Mouse (Mus musculus): ENCODE data around the gene Spink2.
A peak's percentile ranks its signal among the peaks of the same experiment; 100 is the strongest.
"Not testable (repeated sequence)": the region's sequence is repeated elsewhere in the genome, so short reads cannot be mapped to it uniquely, and the experiment has no call there.

Spink2 gene

GRCm38 (mm10) chr5:77193951-77194350, 17.3 kb downstream of the Spink2 start:
- DNase-seq (ENCODE audit: low spot score in 2 of 2) = peak; percentile 69 to 83

DNA sequence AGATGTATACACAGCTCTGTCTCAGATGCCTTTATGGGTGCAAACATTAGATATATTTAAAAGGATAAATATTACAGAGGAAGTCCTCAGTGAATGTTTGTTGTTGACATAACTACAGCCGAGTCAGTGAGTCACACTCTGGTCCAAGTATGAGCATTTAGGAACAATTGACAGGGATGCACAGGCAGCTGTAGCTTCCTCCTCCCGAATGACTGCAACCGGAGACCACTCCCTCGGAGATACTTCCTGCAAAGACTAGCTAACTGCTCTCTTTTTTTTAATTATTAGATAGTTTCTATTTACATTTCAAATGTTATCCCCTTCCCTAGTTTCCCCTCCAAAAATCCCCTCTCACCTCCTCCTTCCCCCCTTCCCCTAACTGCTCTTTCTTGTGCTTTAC, 18.0 kb downstream of the Spink2 start:
- DNase-seq (ENCODE audit: low spot score in 2 of 2) = no peak

DNA sequence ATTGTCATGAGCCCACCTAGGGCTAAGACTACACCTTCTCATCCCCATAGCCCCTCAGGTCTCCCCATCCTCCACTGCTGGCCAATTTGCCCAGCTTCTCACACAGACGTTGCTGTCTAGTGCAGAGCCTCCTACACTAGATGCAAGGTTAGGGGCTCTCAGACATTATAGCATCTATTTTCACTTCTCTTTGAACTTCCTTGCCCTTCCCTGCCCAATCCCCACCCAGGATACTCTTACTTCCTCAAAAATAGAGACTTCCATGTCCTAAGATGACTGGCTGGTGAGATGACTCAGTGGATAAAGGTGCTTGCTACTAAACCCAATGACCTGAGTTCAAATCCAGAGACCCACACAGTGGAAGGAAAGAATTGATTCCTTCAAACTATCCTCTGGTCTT, 19.6 kb downstream of the Spink2 start:
- no peak for DNase-seq (ENCODE audit: low spot score in 2 of 2)

DNA sequence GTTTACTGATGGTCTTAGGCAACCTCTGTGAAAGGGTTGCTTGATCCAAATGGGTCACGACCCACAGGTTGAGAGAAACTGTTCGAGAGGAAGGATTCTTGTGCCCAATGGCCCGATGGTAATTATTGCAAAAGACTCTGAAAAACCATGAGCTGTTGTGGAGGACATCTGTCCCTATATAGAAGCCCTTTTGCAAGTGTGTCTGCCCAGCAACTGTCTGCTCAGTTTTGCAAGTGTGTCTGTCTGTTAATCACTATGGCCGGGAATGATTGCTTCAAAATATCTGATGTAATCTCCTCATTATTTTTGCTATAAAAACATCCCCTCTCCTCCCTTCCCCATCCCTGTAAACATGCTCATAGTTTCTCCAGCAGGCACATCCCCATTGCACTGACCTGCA, 20.2 kb downstream of the Spink2 start:
- DNase-seq (ENCODE audit: low spot score in 2 of 2) = no peak

DNA sequence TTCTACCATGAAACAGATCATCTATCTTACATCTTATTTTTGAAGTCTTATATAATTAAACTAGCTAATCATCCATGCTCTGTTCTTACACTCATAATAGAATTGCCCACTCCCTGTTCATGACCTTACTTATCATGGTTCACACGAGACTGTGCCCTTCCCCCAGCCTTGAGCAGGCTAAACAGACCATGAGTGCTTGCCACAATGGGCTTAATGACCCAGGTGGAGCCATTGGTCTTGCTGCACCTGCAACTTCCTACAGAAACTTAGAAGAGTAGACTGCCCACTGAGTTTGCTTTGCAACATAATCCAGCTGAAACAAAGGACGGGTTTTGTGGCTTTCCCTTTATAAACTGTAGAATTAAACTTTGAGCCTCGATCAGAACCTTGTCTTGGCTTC, 22.5 kb downstream of the Spink2 start:
- no peak for DNase-seq (ENCODE audit: low spot score in 2 of 2)

DNA sequence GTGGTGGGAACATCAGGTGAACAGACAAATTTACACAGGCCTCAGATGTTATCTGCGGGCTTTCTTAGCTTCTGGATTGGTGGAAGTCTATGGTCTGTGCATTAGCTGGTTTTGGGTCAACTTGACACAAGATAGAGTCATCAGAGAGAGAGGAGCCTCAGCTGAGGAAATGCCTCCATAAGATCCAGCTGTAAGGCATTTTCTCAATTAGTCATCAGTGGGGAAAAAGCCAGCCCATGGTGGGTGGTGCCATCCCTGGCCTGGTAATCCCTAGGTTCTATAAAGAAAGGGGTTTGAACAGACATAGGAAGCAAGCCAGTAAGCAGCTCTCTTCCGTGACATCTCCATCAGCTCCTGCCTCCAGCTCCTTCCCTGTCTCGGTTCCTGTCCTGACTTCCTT, 25.9 kb downstream of the Spink2 start:
- no peak for DNase-seq (ENCODE audit: low spot score in 2 of 2)

DNA sequence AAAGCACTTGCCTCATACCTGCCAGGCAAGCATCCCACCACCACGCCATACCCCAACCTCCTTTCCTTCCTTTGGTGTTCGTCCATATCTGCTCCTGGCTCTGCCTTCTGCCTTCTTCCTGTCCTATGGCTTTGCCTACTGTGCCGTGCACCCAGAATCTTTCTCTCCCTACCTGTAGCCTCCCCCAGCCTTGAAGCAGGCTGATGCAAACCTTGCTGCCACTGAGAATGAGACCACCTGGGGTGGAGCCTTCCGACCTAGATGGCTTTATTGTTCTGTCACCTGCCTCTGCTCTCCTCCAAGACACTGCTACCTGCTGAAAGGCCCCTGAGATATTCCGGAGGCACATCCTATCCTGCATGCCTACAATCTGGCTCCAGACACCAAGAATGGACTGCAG, 27.4 kb downstream of the Spink2 start:
- DNase-seq (ENCODE audit: low spot score in 2 of 2) = not testable (repeated sequence)

GRCm38 (mm10) chr5:77183338-77183737, 27.9 kb downstream of the Spink2 start:
- no peak for DNase-seq (ENCODE audit: low spot score in 2 of 2)

DNA sequence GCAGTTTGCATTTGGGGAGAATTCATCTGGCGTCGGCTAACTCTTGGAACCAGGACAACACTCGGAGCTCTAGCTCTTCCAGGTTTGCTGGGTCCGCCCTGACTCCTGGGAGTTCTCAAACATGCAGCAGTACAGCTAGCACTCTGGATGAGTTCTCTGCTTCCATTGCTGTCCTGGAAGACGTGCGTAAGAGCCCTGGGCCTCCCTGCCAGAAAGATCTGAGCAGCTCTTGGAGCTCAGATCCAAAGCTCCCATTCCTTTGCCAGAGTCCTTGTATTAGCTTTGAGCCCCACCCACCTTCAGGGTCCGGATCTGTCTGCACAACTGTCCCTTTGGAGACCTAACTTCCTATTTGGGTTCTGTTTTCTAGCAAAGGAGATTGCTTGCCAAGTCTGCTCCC, 29.8 kb downstream of the Spink2 start:
- no peak for DNase-seq (ENCODE audit: low spot score in 2 of 2)

- no peak for DNase-seq (ENCODE audit: low spot score in 2 of 2)
Measured at GRCm38 (mm10) chr5:77178976-77179375, 32.3 kb downstream of the Spink2 start.

- DNase-seq (ENCODE audit: low spot score in 2 of 2) = no peak
Measured at GRCm38 (mm10) chr5:77178008-77178407, 33.3 kb downstream of the Spink2 start.

DNA sequence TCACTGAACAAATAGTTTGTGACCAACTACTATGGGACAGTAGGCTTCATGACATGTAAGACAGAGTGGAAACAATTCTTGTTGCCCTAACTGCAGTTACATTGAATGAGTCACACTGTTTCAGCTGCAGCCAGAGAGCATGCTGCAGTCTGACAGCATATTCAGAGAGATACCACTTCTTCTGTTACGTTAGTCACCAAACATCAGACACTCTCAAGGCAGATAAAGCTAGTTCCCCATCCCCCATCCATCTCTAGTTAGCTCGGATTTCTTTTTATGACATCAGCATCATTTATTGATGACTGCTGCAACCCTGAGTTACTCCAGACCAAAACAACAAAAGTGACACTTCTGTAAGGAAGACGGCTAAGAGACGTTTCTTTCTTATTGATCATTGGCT, 36.5 kb downstream of the Spink2 start:
- DNase-seq (ENCODE audit: low spot score in 2 of 2) = no peak

GRCm38 (mm10) chr5:77170593-77170992, 40.7 kb downstream of the Spink2 start:
- DNase-seq (ENCODE audit: low spot score in 2 of 2) = no peak

- no peak for DNase-seq (ENCODE audit: low spot score in 2 of 2)
Measured at GRCm38 (mm10) chr5:77167306-77167945, 43.8 kb downstream of the Spink2 start.

DNA sequence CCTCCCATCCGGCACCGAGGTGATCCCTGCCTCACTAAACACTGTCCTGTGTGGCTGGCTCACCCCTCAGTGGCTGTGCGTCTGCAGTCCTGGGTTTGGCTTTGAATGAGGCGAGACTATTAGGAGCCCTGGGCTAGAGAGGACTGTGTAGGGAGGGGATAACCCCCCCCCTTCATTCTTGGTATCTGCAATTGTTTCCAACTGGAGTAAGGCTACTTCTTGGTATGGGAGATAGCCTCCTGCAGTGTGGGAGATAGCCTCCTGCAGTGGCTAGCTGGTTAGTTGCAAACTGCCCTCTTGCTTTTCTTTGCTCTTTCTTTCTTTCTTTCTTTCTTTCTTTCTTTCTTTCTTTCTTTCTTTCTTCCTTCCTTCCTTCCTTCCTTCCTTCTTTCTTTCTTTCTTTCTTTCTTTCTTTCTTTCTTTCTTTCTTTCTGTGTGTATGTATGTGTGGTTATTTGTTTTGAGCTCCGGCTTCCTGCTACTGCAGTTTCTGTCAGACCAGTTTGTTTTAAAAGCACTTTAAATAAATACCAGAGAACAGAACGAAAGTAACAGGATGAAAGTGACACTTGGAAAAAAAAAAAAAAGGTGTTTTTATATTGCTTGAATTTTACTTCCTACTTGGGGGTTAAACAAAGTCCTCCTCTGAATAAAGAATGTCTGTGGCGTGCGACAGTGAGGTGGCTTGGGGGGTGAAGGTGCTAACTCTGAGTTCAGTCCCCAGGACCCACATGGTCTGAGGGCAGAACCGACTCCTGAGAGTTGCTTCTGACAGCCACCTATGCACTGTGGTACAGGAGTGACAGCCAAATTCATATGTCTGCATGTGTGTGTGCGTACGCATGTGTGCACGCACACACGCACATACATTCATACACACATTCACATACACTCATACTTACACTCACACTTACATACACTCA, 45.3 kb downstream of the Spink2 start:
- DNase-seq (ENCODE audit: low spot score in 2 of 2) = no peak

- DNase-seq (ENCODE audit: low spot score in 2 of 2) = no peak
Measured at GRCm38 (mm10) chr5:77163597-77163996, 47.7 kb downstream of the Spink2 start.

DNA sequence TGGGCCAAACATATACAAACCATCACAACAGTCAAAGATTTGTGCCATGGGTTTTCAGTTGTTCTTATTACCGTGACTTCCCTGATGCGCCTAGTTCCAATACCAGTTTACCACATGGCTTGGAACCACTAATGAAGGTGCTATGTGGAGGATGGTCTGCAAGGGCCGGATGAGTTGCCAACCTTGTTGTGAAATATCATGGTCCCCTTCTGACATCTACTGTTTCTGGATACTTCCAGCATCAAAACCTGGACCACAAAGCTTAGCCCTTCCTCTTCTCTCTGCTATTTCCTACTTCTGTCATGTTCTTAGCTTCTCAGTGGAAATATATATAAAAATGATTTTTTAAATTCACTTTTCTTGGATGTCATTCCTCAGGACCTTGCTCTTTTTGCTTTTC, 48.7 kb downstream of the Spink2 start:
- DNase-seq (ENCODE audit: low spot score in 2 of 2) = no peak

GRCm38 (mm10) chr5:77157777-77158540, 53.3 kb downstream of the Spink2 start:
- no peak for DNase-seq (ENCODE audit: low spot score in 2 of 2)

DNA sequence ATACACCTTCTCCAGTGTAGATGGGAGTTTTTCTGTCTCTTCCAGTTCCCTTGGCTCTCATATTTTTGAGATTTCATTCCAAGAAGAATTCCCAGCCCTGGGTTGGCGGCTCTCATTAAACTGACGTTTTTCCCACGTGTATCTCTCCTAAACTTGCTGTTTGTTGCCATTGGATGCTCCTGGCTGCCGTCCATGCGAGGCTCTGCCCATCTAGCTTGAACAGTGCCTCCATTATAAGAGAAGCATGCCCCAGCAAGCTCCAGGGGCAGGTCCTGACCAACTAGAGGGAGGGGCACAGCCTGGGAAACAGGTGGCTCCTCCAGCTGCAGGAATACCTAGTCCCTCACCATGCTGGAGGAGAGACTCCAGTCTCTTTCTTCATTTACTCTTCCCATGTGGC, 54.3 kb downstream of the Spink2 start:
- no peak for DNase-seq (ENCODE audit: low spot score in 2 of 2)

DNA sequence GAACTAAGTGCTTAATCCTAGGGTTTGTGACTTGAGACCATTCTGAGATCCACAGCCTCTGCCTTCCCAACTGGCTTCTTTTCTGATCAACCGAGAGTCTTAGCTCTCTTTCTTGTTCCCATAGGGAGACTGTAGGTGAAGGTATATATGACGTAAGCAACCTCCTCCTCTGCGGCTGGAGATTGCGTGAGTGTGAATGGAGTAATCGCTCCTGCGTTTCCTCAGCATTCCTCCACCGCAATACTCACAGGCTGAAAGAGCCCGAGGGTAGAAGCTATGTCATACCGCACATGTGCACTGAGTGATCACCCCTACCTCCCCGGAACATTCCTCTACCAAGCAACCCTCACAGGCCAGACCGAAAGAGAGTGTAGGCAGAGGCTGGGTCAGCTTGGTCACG, 55.7 kb downstream of the Spink2 start:
- no peak for DNase-seq (ENCODE audit: low spot score in 2 of 2)
